Mouse (Mus musculus) kidney, adult 9 months (tissue): ENCODE results near the gene Tgfb2.

Source experiments
- DNase-seq: peaks from one replicate; pipeline ENCODE4 v3.0.0; 2022

The Tgfb2 gene

DNA sequence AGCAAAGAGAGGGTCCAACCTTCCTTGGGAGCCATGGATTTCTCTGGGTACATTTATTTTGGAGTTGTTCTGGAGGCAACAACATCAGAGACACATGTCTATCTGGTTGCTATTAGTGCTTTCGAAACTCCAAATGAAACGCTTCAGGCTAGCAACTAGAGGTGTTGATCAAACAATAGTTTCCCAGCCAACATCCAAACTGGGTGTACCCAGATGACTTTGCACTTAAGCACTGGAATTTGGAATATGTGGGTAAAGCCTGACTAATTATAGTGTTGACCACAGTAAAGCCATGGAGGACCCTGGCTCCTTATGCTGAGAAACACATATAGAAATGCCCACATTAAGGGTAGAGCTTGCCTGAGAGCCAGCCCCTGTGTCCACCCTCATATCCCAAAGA is 124.7 kb downstream of the Tgfb2 start:
- no peak for DNase-seq

DNA sequence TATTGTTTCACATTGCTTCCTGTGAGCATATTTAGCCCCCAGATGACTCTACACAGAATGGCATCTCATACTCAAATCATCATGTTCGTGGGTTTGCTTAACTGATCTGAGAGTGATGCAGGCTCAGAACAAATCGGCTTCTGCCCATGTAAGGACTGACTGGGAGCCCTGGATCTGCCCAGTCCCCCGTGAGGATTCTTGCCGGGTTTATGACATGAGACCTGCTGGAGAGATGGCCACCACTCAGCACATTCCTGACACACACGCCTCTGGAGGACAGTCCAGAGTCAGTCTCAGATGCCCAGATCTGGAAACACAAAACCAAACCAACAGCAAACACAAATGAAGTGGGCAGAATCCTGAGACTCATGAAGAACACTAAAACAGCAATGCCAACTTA is 128.5 kb downstream of the Tgfb2 start:
- no peak for DNase-seq

DNA sequence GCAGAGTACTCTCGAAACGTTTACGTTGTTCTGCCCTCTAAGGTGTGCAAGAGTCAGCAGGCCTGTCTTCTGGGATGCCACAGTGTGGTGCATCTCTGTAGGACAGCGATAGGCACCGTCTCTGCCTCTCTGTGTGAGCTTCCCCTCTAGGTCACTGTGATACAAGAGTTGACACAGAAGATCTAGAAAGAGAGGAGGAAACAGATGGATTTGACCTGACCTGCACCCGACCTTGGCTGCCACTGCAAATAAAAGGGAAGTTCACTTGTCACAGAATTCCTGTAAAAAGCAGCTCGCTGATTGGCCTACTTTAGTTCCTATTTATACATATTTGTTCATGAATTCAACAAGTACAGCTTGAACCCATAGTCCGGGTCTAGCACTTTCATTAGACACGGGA is 130.2 kb downstream of the Tgfb2 start:
- DNase-seq, result peak; percentile 26

DNA sequence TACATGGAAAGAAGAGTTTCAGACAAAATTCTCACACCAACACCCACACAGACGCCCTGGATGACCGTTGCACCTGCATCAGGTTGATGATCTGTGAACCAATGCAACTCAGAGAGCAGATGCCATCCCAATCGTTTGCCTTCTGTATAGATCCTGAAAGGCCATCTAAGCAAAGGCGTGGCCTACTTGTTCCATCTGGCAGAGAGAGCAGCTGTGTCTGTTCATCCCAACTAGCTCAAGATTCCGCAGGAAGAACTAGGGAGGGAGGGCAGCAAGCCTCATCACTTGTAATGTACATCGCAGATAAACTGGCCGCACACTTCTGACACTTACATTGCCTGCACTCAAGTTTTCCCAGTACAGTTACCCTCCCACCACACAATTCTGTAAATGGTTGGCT is 130.7 kb downstream of the Tgfb2 start:
- no peak for DNase-seq
